Mouse (Mus musculus) adrenal gland, postnatal 14 days (tissue): Measurements from ENCODE around the gene Afg1l. TPM values are rescaled to one million over a fixed set of nuclear protein-coding genes. Genes with fewer than 3 reads are reported as not detected.

Source experiments
- DNase-seq: peaks from one replicate; pipeline ENCODE4 v3.0.0; 2021; ENCODE audit warnings: mixed read lengths
- total RNA-seq: library from RNA; stranded (reverse); gene quantifications from 2 replicates; pipeline ENCODE4 v1.2.3, GENCODE M21; 2021

Afg1l gene
- total RNA-seq, 1 experiment from 2014 or later = 27.8 TPM

GRCm38 (mm10) chr10:42383708-42384107 lies 94.7 kb downstream of the Afg1l start:
- no peak for DNase-seq

GRCm38 (mm10) chr10:42364216-42364615 lies 114.1 kb downstream of the Afg1l start:
- DNase-seq = no peak

- DNase-seq = peak; percentile 14
Measured at GRCm38 (mm10) chr10:42355980-42356379, 122.4 kb downstream of the Afg1l start.

- DNase-seq = no peak
Measured at GRCm38 (mm10) chr10:42347986-42348385, 130.4 kb downstream of the Afg1l start.

- DNase-seq = peak; percentile 17
Measured at GRCm38 (mm10) chr10:42347127-42347526, 131.2 kb downstream of the Afg1l start.

GRCm38 (mm10) chr10:42346179-42346877 lies 132.0 kb downstream of the Afg1l start:
- peak; percentile 46 for DNase-seq

GRCm38 (mm10) chr10:42342714-42343113 lies 135.7 kb downstream of the Afg1l start:
- DNase-seq = no peak

- DNase-seq = no peak
Measured at GRCm38 (mm10) chr10:42341815-42342457, 136.4 kb downstream of the Afg1l start.

GRCm38 (mm10) chr10:42340426-42340793 lies 138.0 kb downstream of the Afg1l start:
- no peak for DNase-seq

GRCm38 (mm10) chr10:42339773-42340425 lies 138.5 kb downstream of the Afg1l start:
- no peak for DNase-seq

GRCm38 (mm10) chr10:42338456-42338855 lies 139.9 kb downstream of the Afg1l start:
- no peak for DNase-seq

- peak; percentile 54 for DNase-seq
Measured at GRCm38 (mm10) chr10:42327576-42327975, 150.8 kb downstream of the Afg1l start.

GRCm38 (mm10) chr10:42325305-42325704 lies 153.1 kb downstream of the Afg1l start:
- no peak for DNase-seq

GRCm38 (mm10) chr10:42323978-42324377 lies 154.4 kb downstream of the Afg1l start:
- DNase-seq = no peak

- no peak for DNase-seq
Measured at GRCm38 (mm10) chr10:42313222-42313786, 165.1 kb downstream of the Afg1l start.

- DNase-seq = peak; percentile 86
Measured at GRCm38 (mm10) chr10:42312557-42312956, 165.8 kb downstream of the Afg1l start.

- peak; percentile 29 for DNase-seq
Measured at GRCm38 (mm10) chr10:42308687-42308987, 169.7 kb downstream of the Afg1l start.

GRCm38 (mm10) chr10:42307980-42308686 lies 170.2 kb downstream of the Afg1l start:
- DNase-seq = peak; percentile 84

GRCm38 (mm10) chr10:42306422-42306821 lies 171.9 kb downstream of the Afg1l start:
- DNase-seq = no peak

GRCm38 (mm10) chr10:42300805-42301204 lies 177.6 kb downstream of the Afg1l start:
- DNase-seq = no peak

- peak; percentile 32 for DNase-seq
Measured at GRCm38 (mm10) chr10:42299967-42300366, 178.4 kb downstream of the Afg1l start.

- DNase-seq = peak; percentile 25
Measured at GRCm38 (mm10) chr10:42299426-42299825, 178.9 kb downstream of the Afg1l start.

- peak; percentile 22 for DNase-seq
Measured at GRCm38 (mm10) chr10:42297954-42298353, 180.4 kb downstream of the Afg1l start.
